Mouse (Mus musculus) embryonic facial prominence, embryonic 14.5 days (tissue): ENCODE measurements at regions not wholly inside any gene's neighbourhood (a gene's known extent, or its start where the extent isn't known, plus 50 kb on each side); places are given as distances from the start of the nearest gene placed in this dataset.
A peak's percentile ranks its signal among the peaks of the same experiment; 100 is the strongest.

ENCODE experiments used
- ATAC-seq: fragments of 200-750 bp; cut with Nextera tagmentation; 2 replicates; pipeline ENCODE4 v1.8.0; 2017; ENCODE audit warnings: low read depth, moderate number of reproducible peaks, moderate TSS enrichment
- DNase-seq: peaks from one replicate; pipeline ENCODE4 v3.0.0-alpha.2; 2015; ENCODE audit warnings: low spot score
- H3K27ac ChIP-seq: fragments of 300-500 bp; sonication (generic); replicated peaks from 2 replicates; pipeline ENCODE4 v1.5.1; 2014; ENCODE audit warnings: low read depth, mild to moderate bottlenecking, low read length, moderate library complexity
- H3K27me3 ChIP-seq: fragments of 300-500 bp; sonication (generic); replicated peaks from 2 replicates; pipeline ENCODE4 v1.6.1; 2014; ENCODE audit warnings: low read length; ENCODE audit not compliant: control insufficient read depth, insufficient read depth
- H3K36me3 ChIP-seq: fragments of 300-500 bp; sonication (generic); 2 replicates; pipeline ENCODE4 v1.6.1; 2014; ENCODE audit warnings: low read length, mixed read lengths; ENCODE audit not compliant: control insufficient read depth, insufficient read depth
- H3K4me1 ChIP-seq: fragments of 300-500 bp; sonication (generic); 2 replicates; pipeline ENCODE4 v1.6.1; 2014; ENCODE audit warnings: antibody characterized with exemption, low read length; ENCODE audit not compliant: control insufficient read depth, insufficient read depth
- H3K4me2 ChIP-seq: fragments of 300-500 bp; sonication (generic); 2 replicates; pipeline ENCODE4 v1.6.1; 2014; ENCODE audit warnings: low read depth, mild to moderate bottlenecking, low read length, moderate library complexity, mixed read lengths
- H3K4me3 ChIP-seq: fragments of 300-500 bp; sonication (generic); 2 replicates; pipeline ENCODE4 v1.5.1; 2014; ENCODE audit warnings: low read depth, mild to moderate bottlenecking, low read length
- H3K9ac ChIP-seq: fragments of 300-500 bp; sonication (generic); 2 replicates; pipeline ENCODE4 v1.6.1; 2014; ENCODE audit warnings: low read depth, mild to moderate bottlenecking, low read length, moderate library complexity, mixed read lengths
- H3K9me3 ChIP-seq: fragments of 300-500 bp; sonication (generic); 2 replicates; pipeline ENCODE4 v1.6.1; 2016; ENCODE audit warnings: low read length; ENCODE audit not compliant: control insufficient read depth
- WGBS: fragments of 180-500 bp; shearing (Covaris S2); extraction: QIAGEN DNeasy Blood & Tissue Kit; methylation state at CpG from one replicate; pipeline ENCODE4 v1.1.7; 2014; 5-methylcytosine and 5-hydroxymethylcytosine counted together

DNA sequence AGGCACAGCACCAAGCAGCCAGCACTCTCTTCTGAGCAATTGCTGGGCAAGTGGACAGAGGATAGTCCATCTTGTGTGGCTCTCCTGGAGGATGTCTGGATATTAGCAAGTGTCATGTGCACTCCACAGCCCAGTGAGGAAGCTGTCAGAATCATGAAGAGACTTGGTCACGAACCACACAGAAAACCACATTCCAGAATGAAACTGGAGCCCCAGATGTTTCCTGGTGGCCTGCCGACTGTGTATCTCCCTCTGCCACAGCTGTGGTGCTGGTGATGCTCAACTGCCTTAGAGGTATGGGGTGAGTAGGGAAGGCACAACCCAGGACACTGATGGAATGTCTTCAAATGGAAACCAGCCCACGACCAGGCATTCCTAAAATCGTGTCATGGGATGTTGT, 57.0 kb upstream of the Irs2 start:
- Histone ChIP-seq H3K27me3 (no peaks in the 10 kb centered on the region), H3K27ac (no peak overlapping the region), H3K9me3 (no peaks in the 10 kb centered on the region), H3K4me2 (no peak overlapping the region), H3K4me3 (no peak overlapping the region), H3K4me1 (no peaks in the 10 kb centered on the region), H3K9ac (no peak overlapping the region), H3K36me3 (no peaks in the 10 kb centered on the region)
- ATAC-seq: no peak
- 35% methylated on average over 4 of the region's 4 CpGs for WGBS
- no peak for DNase-seq

GRCm38 (mm10) chr8:11063058-11063457, 54.8 kb upstream of the Irs2 start:
- no peaks in the 10 kb centered on the region for H3K4me1 ChIP-seq
- WGBS: 81% methylated on average over 8 of the region's 8 CpGs
- no peak overlapping the region for H3K4me2 ChIP-seq
- ATAC-seq (no peak), DNase-seq (no peak)
- no peak overlapping the region for H3K9ac ChIP-seq
- H3K27ac ChIP-seq: no peak overlapping the region
- H3K9me3 ChIP-seq: no peaks in the 10 kb centered on the region
- no peak overlapping the region for H3K4me3 ChIP-seq
- H3K27me3 ChIP-seq: no peaks in the 10 kb centered on the region
- no peaks in the 10 kb centered on the region for H3K36me3 ChIP-seq

DNA sequence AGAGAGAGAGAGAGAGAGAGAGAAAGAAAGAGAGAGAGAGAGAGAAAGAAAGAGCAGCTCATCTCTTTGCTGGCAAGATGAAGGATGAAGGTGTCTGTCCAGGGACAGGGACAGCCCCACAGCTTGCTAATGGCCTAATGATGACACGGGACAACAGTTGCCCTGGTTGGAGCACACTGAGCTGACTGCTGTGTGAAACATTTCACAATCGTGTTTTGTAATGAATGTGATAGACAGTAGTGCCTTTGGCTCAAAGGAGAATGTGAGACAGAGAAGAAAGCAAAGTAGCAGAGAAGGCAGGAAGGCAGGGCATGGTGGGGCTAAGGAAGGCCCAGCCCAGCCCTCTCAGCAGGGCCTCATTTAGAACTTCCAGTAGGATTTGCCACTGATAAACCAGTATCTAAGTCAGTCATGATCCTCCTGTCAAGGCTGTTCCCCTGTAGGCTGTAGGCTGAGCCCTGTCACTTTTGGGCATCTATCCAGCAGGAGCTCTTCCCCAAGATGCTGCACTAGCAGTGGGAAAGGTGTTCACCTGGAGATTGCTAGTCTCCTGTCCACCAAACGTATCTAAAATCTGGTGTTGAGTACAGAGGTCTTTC, 54.2 kb upstream of the Irs2 start:
- H3K4me1 ChIP-seq: no peaks in the 10 kb centered on the region
- H3K27ac ChIP-seq: no peak overlapping the region
- no peak overlapping the region for H3K4me2 ChIP-seq
- no peak overlapping the region for H3K9ac ChIP-seq
- WGBS: 43% methylated on average over 3 of the region's 3 CpGs
- no peak for DNase-seq
- H3K9me3 ChIP-seq: no peaks in the 10 kb centered on the region
- no peaks in the 10 kb centered on the region for H3K27me3 ChIP-seq
- H3K36me3 ChIP-seq: no peaks in the 10 kb centered on the region
- H3K4me3 ChIP-seq: no peak overlapping the region
- no peak for ATAC-seq

- H3K9me3 ChIP-seq: no peaks in the 10 kb centered on the region
- no peak overlapping the region for H3K27ac ChIP-seq
- 61% methylated on average over 1 of the region's 1 CpGs for WGBS
- H3K36me3 ChIP-seq: no peaks in the 10 kb centered on the region
- no peak overlapping the region for H3K9ac ChIP-seq
- H3K4me3 ChIP-seq: no peak overlapping the region
- no peak overlapping the region for H3K4me2 ChIP-seq
- no peak for ATAC-seq
- DNase-seq: no peak
- H3K4me1 ChIP-seq: no peaks in the 10 kb centered on the region
- H3K27me3 ChIP-seq: no peaks in the 10 kb centered on the region
Observed at GRCm38 (mm10) chr8:11061711-11062110, 53.5 kb upstream of the Irs2 start.

- Histone ChIP-seq H3K27ac (no peak overlapping the region), H3K36me3 (no peaks in the 10 kb centered on the region), H3K4me3 (no peak overlapping the region), H3K9ac (no peak overlapping the region), H3K4me1 (no peaks in the 10 kb centered on the region), H3K27me3 (no peaks in the 10 kb centered on the region), H3K9me3 (no peaks in the 10 kb centered on the region), H3K4me2 (no peak overlapping the region)
- WGBS: 55% methylated on average over 3 of the region's 3 CpGs
- peak; percentile 62; the same call in 1 of the 2 replicates for ATAC-seq
- DNase-seq: peak; percentile 46
Observed at GRCm38 (mm10) chr8:11060604-11061003, 52.3 kb upstream of the Irs2 start.

- Histone ChIP-seq H3K9ac (no peak overlapping the region), H3K27ac (no peak overlapping the region), H3K4me2 (no peak overlapping the region), H3K9me3 (no peaks in the 10 kb centered on the region), H3K36me3 (no peaks in the 10 kb centered on the region), H3K4me3 (no peak overlapping the region), H3K27me3 (no peaks in the 10 kb centered on the region), H3K4me1 (no peaks in the 10 kb centered on the region)
- ATAC-seq (no peak), DNase-seq (no peak)
- 85% methylated on average over 3 of the region's 3 CpGs for WGBS
Observed at GRCm38 (mm10) chr8:11058392-11058791, 50.1 kb upstream of the Irs2 start.
